Mouse (Mus musculus): ENCODE measurements around the gene Trappc2l.
"Not testable (repeated sequence)": the region's sequence is repeated elsewhere in the genome, so short reads cannot be mapped to it uniquely, and the experiment has no call there.

The Trappc2l gene

GRCm38 (mm10) chr8:122611295-122612133, at the start of gene Trappc2l, which contains the start of gene Galns:
Trappc2l (plus strand) TSS chr8:122611640.
Galns (minus strand) TSS chr8:122611463.
- DNase-seq (ENCODE audit: low spot score in 2 of 2): peak; percentile 89 to 95

- no peak for DNase-seq (ENCODE audit: low spot score in 2 of 2)
Observed at GRCm38 (mm10) chr8:122564363-122565352, 46.8 kb upstream of the Trappc2l start.

- no peak for DNase-seq (ENCODE audit: low spot score in 2 of 2)
Observed at GRCm38 (mm10) chr8:122566766-122567165, 44.7 kb upstream of the Trappc2l start.

GRCm38 (mm10) chr8:122567361-122568108, 43.9 kb upstream of the Trappc2l start, which contains the start of gene Cdt1:
Cdt1 (plus strand) TSS chr8:122568015.
- DNase-seq (ENCODE audit: low spot score in 2 of 2): peak; percentile 89 to 96

- no peak for DNase-seq (ENCODE audit: low spot score in 2 of 2)
Observed at GRCm38 (mm10) chr8:122568109-122568504, 43.3 kb upstream of the Trappc2l start.

GRCm38 (mm10) chr8:122568881-122569309, 42.5 kb upstream of the Trappc2l start:
- no peak for DNase-seq (ENCODE audit: low spot score in 2 of 2)

GRCm38 (mm10) chr8:122569329-122569728, 42.1 kb upstream of the Trappc2l start:
- DNase-seq (ENCODE audit: low spot score in 2 of 2): no peak

GRCm38 (mm10) chr8:122569996-122570395, 41.4 kb upstream of the Trappc2l start:
- no peak for DNase-seq (ENCODE audit: low spot score in 2 of 2)

- no peak for DNase-seq (ENCODE audit: low spot score in 2 of 2)
Observed at GRCm38 (mm10) chr8:122571153-122571552, 40.3 kb upstream of the Trappc2l start.

- DNase-seq (ENCODE audit: low spot score in 2 of 2): no peak
Observed at GRCm38 (mm10) chr8:122571750-122572267, 39.6 kb upstream of the Trappc2l start.

- no peak for DNase-seq (ENCODE audit: low spot score in 2 of 2)
Observed at GRCm38 (mm10) chr8:122572751-122573150, 38.7 kb upstream of the Trappc2l start.

GRCm38 (mm10) chr8:122573176-122573575, 38.3 kb upstream of the Trappc2l start:
- DNase-seq (ENCODE audit: low spot score in 2 of 2): not testable (repeated sequence)

- DNase-seq (ENCODE audit: low spot score in 2 of 2): no peak
Observed at GRCm38 (mm10) chr8:122573577-122573976, 37.9 kb upstream of the Trappc2l start.

- no peak for DNase-seq (ENCODE audit: low spot score in 2 of 2)
Observed at GRCm38 (mm10) chr8:122574264-122574663, 37.2 kb upstream of the Trappc2l start.

- no peak for DNase-seq (ENCODE audit: low spot score in 2 of 2)
Observed at GRCm38 (mm10) chr8:122574667-122575251, 36.7 kb upstream of the Trappc2l start.

- DNase-seq (ENCODE audit: low spot score in 2 of 2): no peak
Observed at GRCm38 (mm10) chr8:122575286-122575685, 36.2 kb upstream of the Trappc2l start.

- no peak for DNase-seq (ENCODE audit: low spot score in 2 of 2)
Observed at GRCm38 (mm10) chr8:122575735-122576647, 35.4 kb upstream of the Trappc2l start.

GRCm38 (mm10) chr8:122576648-122577022, 34.8 kb upstream of the Trappc2l start, which contains the start of gene Aprt:
Aprt (minus strand) TSS chr8:122576909.
- DNase-seq (ENCODE audit: low spot score in 2 of 2): peak; percentile 87 to 95

GRCm38 (mm10) chr8:122577116-122577515, 34.3 kb upstream of the Trappc2l start:
- no peak for DNase-seq (ENCODE audit: low spot score in 2 of 2)

- no peak for DNase-seq (ENCODE audit: low spot score in 2 of 2)
Observed at GRCm38 (mm10) chr8:122579196-122579595, 32.2 kb upstream of the Trappc2l start.

Data from left cerebral cortex, adult 9 months (tissue).